Mouse (Mus musculus) right cerebral cortex, adult 2 months (tissue): ENCODE measurements around the gene Slc46a1.

Experiments
- DNase-seq, 2 experiments: peaks; one replicate each; pipeline ENCODE4 v3.0.0; 2021 to 2022; ENCODE audit warnings: low spot score in 2 of 2

Slc46a1 gene

DNA sequence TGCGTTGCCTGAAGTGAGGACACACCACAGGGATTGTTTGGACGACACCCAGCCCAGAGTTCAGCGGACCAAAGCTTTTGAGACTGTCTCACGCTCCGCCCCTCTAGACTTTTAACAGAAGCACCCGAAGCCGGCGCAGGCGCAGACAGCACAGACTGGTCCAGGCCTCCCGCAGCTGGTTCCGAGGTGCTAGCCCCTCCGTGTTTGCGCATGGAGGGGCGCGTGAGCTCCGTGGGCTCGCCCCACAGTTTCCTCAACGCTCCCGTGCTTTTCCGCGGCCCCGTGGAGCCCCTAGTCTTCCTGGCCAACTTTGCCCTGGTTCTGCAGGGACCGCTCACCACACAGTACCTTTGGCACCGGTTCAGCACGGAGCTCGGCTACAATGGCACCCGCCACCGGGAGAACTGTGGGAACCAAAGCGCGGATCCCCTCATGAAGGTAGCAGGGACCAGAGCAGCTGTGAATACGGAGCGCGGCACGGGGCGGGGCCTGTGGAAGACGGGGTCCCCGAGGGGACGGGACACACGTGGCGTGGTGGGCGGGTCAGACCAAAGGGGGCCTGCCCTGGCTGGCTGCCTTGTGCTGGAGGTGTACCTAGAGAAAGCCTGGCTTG, at the start of gene Slc46a1:
Gene Slc46a1, plus strand, starts transcription at position 130 of the 613 bp plus-strand sequence.
- DNase-seq = peak; percentile 76 to 77

DNA sequence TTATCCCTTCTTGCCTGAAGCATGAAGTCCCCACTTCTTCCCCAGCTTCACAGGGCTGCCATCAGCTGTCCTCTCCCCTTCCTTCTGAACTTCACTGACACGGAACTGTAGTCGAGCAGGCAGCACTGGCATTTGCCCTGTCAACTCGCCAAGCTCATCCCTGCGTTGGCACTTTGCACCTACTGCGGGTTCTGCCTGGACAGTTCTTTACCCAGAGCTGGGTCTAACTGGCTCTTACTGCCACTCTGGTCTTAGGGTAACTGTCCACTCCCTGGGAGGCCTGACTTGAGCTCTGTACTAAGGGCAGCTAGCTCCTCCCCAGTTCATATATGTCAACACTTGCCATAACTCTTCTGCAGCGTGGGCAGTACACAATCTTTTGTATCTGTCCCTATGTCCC, 48.6 kb upstream of the Slc46a1 start:
- no peak for DNase-seq

DNA sequence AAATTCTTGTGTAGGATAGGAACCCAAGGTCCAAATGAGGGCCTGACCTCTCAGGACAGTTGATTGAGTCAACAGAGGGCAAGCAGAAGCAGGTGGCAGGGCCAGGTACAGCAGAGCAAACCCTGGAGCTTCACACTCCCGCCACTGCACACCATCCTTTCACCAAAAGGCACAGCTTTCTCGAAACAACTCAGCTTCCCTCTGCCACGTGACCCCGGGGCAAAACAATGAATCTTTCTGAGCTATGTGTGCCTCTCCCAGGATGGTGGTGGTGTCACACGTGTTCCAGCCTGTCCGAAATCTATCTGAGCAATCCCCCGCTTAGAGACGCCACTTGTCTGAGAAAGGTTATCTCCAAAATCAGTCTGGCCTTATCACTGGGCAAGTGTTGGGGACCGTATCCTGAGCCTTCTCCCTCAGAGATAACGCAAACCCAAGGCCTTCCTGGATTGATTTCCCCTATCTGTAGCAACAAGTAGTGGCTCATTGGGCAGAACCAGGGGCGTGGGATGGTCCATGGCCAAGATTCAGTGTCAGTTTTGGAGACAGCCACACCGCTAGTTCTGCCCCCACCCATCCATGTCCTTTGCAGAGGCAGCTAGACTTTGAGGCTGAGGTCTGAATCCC, 45.1 kb upstream of the Slc46a1 start:
- DNase-seq = no peak

- no peak for DNase-seq
These were observed 44.1 kb upstream of the Slc46a1 start for GRCm38 (mm10) chr11:78421201-78422009.

- no peak for DNase-seq
These were observed 43.3 kb upstream of the Slc46a1 start, which contains the start of gene Slc13a2 for GRCm38 (mm10) chr11:78422055-78422819. TSS of gene Slc13a2 (minus strand) at chr11:78422217.

- peak in 1 of 2 experiments; percentile 11 for DNase-seq
These were observed 41.1 kb upstream of the Slc46a1 start for GRCm38 (mm10) chr11:78424352-78424751.

DNA sequence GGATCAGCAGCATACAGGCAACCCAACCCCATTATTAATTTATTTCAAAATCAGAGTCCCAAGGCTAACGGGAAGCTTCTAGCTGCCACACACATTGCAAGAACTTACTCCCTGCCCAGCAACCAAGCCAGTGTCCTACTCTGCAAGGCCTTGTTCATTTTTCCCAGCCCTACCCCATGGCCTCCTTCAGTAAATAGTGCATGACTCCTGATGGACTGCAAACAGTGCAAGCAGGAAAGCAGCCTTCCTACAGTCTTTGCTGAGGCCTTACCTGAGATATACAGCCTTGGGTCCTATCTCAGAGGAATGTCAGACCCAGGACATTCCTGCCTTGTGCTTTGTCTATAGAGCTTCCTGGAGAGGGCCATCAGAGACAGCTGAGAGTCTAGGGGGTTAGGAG, 39.9 kb upstream of the Slc46a1 start:
- no peak for DNase-seq

GRCm38 (mm10) chr11:78427655-78428054, 37.8 kb upstream of the Slc46a1 start:
- DNase-seq = no peak

DNA sequence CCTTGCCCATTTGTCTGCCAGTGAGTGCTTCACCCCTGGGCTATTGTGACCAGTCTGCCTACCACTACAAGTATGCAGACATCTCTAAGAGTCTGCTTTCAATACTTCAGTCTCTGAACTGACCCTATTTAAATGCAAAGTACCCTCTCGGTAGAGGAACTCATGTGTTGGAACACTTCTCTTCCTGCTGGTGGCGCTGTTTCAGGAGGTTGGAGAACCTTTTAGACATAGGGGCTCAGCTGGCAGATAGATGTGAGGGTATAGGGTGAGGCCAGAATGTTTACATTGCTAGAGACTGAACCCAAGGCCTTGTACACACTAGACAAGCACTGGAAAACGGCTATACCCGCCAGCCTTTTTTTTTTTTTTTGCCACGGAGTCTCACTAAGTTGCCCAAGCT, 37.2 kb upstream of the Slc46a1 start:
- DNase-seq = no peak

- no peak for DNase-seq
These were observed 35.2 kb upstream of the Slc46a1 start for GRCm38 (mm10) chr11:78430195-78430878.

- no peak for DNase-seq
These were observed 34.3 kb upstream of the Slc46a1 start for GRCm38 (mm10) chr11:78431176-78431575.

DNA sequence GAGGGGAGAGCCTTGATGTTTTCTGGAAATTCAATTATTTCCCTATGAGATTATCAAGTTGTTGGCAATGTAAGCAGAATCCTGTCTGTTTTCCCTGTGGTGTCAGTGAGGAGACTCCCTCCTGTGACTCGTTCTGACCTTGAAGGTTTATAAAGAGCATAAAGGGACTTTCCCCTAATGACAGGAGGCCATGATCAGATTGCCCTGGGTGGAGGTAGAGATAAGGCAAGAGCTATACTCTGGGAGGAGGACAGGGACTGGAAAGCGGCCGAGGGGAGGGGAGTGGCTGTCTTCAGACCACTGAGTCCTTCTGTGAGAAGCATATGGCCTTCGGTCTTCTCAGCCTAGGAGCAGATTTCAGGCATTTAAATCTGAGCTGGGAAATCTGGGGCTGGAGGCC, 31.4 kb upstream of the Slc46a1 start:
- DNase-seq = no peak

GRCm38 (mm10) chr11:78435776-78436349, 29.6 kb upstream of the Slc46a1 start:
- no peak for DNase-seq

DNA sequence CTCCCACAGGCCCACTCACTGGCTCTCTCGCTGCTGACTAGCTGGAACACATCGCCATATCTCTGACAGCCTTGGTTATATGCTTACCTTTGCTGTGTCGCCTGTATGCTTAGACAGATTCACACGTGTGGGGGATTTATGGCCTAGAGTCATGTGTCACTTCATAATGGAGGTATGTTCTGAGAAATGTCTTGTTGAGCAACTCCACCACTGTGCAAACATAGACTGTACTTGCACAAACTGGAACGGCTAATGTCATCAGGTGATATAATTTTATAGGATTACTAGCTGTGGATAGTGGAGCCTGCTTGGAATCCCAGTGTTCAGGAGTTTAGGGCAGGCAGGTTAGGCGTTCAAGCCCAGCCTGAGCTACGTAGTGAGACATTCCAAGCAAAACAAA, 28.3 kb upstream of the Slc46a1 start:
- DNase-seq = no peak

- no peak for DNase-seq
These were observed 27.0 kb upstream of the Slc46a1 start for GRCm38 (mm10) chr11:78438399-78438930.

GRCm38 (mm10) chr11:78443115-78443514, 22.4 kb upstream of the Slc46a1 start:
- no peak for DNase-seq

GRCm38 (mm10) chr11:78447168-78447567, 18.3 kb upstream of the Slc46a1 start:
- DNase-seq = no peak

- no peak for DNase-seq
These were observed 17.3 kb upstream of the Slc46a1 start for GRCm38 (mm10) chr11:78448242-78448641.

DNA sequence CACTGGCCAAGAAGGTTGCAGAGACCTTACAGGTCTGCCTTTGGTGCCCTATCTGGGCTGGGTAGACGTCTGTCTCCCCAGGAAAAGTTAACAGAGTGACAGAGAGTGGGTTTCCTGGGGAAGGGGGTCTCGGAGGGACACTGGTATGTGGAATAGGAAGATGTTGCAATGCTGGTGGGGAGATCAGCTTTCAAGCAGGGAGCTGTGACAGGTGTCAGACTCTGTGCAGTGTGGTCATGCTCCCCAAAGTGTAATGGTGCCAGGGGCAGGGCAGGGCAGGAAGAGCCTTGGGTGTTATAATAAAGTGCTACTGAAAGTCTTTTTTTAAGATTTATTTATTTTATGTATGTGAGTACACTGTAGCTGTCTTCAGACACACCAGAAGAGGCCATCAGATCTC, 15.2 kb upstream of the Slc46a1 start:
- no peak for DNase-seq

GRCm38 (mm10) chr11:78453675-78454074, 11.8 kb upstream of the Slc46a1 start:
- DNase-seq = peak; percentile 63 to 64

DNA sequence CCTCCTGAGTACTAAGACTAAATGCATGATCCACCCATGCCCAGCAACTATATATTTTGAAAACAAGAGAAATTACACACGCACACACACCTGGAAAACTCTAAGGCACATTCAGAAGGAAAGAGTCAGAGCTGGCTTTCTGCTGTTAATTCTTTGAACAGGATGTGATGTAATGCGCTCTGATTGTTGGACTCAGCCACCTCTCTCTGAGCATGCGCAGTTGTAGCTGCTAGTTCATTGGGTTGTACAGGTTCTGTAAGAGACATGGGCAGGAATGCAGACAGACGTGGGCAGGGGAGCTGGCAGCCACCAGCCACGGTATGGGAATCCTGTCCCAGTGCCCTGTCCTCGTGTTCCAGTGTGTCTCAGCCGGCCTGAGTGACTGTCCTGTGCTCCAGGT, 11.2 kb upstream of the Slc46a1 start:
- no peak for DNase-seq
